Mouse (Mus musculus): Measurements from ENCODE around the gene Gins2.
A peak's percentile ranks its signal among the peaks of the same experiment; 100 is the strongest.

Gins2 gene

DNA sequence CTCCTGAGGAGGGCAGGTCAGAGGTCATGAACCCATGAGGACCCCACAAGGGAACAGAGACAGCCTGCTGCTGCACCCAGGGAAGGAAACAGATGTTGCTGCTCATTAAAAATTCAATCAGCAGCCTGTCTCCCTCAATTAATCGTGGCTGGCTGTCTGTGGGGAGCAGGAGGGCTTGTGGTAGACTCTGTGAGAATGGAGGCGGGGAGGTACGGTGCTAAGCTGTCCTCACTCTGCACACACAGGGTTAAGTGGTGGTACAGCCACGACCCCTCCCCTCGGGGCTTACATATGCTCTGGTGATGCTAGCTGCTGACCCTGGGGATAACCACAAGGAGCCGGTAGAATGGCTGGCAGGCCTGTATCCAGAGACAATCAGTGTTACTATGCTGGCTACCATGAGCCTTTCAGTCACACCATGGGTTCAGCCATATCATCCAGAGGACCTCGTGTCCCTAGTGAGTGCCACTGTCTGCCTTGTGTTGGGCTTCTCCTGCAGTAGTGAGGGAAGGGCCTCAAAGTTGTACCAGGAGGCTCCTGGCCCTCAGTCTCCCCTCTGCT lies 23.9 kb downstream of the Gins2 start:
- ATAC-seq (ENCODE audit: low TSS enrichment), result no peak

DNA sequence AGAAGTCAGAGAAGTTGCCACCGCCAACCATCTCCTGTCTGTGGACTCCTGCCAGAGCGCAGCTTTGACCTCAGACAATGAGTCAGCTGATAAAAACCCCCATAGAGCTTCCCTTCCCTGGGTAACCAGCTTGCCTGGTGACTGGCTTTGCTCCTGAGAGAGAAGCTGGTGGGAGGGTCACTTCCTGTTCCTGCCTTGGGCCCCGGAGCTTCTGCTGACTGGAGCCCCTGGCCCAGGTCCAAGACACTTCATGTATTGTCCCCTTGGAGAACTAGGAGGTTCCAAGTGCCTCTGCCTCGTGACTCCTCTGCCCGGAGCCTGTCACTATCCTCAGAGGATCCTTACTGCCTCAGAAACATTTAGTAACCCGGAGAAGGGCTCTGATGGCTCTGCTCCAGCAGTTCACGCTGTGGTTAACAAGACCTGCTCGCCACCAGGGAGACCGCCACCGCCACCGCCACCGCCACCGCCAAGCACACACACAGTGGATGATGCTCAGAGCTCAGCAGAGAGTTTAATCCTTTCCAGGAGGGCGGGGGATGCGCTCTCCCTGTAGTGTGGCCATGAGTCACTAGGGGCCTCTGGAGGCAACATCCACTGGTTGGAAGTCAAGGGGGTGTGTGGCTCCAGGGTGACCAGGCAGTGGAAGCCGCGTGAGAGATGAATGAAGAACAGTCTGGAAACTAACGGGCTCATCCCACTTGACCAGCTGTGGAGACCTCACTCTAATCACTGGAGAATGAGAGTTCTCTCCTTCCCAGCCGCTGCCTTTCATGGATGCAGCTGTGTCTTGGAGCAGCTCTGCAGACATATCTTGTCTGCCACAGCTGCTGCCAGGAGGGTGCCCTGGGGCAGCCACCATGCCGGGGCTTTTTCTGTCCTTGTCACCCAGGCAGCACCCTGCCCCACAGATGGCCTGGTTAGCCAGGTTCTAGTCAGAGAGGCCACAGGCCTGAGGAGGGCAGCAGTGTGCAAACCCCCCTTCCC lies 25.0 kb downstream of the Gins2 start:
- peak; percentile 69 for ATAC-seq (ENCODE audit: low TSS enrichment)

DNA sequence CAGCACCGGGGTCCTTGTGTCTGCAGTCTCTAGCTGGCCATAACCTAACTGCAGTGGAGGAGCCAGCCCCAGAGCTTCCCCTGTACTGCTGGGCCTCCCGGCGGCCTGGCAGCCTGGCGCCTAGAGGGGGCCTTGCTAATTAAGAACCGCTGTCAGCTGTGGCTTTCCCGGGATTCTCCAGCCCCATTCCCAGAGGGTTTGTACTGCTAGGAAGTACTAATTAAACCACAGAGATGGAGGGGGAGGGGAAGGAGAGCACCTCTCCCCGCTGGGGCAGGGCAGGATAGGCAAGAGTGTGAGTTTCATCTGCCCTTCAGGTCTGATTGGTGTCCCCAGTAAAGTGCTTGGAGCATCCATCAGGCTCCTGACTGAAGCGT lies 25.8 kb downstream of the Gins2 start:
- ATAC-seq (ENCODE audit: low TSS enrichment), result no peak

DNA sequence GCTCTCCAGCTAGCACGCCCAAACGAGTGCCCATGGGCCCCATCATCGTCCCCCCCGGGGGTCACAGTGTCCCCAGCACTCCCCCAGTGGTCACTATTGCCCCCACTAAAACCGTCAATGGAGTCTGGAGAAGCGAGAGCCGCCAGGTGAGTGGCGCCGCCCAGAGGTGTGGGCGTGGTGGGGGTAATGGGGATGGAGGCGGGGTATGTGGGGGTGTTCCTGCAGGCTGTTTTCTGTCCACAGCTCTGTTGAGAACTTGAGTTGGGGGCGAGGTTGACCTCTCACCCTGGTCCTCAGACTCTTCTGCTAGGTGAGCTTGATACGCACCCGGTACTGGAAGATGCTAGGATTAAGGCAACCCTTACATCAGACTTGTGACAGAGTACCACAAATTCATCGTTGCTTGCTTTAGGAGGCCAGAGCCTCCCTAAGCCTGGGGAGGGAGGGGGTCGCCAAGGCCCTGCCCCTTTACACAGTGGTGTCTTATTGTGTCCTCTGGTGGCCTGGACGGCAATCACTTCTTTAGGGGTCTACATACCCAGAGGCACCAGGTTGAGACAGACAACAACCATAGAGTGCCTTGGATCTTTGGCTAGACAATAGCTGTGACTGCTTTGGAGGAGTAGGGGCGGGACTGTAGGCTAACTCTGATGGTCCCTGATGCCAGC lies 26.3 kb downstream of the Gins2 start:
- ATAC-seq (ENCODE audit: low TSS enrichment), result no peak

DNA sequence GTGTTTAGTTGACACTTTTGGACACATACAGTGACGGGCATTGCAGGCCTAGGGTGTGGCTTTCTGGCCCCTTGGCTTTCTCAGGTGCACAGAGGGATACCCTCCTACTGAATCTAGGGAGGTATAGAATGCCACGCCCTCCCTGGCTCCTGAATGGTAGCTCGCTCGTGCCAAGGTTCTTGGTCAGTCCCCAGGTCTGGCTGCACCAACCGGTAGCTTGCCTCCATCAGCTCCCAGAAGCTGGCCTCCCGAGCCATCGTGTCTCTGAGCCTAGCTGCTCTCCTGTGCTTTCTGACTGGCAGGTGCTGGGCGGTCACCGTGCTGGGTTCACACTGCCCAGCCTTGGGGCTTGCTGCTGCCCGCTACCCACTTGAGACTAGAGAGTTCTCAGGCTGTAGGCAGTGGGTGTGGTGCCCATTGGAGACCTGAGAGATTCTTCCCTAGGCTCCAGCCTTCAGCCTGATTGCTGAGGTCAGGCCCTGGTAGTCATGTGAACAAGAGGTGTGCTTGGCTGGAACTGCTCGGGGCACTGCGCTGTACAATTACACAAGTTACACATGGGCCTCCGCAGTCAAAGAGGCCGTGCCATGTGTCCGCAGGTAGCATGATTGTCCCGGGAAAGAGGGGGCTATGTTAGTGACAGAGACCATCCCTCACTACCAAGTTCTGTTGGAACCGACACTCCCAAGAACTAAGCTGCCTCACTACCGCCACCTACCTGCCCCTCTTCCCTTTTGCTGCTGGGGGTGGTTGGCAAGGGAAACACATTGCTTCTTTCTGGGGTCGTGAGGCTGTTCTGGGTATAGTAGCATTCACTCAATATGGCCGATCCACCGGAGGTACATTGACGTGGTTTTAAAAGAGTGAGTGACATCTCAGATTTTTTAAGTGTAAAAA lies 27.3 kb downstream of the Gins2 start:
- no peak for ATAC-seq (ENCODE audit: low TSS enrichment)

DNA sequence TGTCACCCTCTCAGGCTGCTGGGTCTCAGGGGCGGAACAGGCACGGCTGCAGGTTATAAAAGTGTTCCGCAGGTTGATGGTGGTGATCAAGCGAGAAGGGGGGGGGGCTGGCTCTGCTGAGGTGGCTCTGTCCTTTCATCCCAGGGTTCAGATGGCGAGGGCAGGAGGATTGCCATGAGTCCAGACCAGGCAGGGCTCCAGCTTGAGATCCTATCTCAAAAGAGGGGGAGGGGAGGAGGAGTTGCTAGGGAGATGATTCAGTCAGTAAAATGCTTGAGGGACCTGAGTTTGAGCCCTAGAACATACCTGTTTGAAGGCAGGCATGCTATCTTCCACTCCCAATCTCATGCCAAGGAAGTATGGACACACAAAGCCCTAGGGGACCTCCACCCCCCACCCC lies 28.6 kb downstream of the Gins2 start:
- ATAC-seq (ENCODE audit: low TSS enrichment), result no peak

DNA sequence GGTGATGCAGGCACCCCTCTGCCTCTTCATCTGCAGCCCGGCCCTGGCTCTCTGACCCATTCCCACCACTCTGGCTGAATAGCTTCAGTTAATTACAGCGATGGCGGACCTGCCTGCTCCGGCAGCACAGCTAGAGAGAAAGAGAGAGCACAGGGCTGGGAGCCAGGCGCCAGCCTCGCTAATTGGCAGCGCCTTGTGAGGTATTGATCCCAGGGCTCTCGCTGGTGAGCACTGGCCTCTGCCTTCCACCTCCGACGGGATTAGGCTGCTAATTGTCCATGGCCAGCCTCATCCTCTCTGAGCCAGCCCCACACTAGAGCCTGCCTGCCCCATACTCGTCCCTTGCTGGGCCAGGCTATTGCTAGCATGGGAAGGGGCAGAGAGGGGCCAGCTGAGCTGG lies 29.4 kb downstream of the Gins2 start:
- no peak for ATAC-seq (ENCODE audit: low TSS enrichment)

DNA sequence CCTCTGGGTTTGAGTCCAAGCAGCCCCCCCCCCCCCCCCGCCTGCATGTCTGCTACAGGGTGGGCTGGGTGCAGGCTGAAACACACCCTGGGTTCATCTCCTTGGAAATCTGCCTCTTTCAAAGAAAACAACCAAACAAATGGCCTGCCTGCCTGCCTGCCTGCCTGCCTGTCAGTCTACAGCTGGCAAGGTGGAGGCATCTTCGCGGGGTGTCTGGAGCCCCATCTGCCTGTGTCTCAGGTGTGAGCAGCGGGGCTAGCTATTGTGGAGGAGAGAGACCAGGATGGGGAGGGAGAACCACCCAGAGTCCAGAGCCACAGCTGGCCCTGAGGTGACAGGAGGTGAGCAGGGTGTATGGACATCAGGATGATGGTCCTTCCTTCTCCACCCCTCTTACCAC lies 30.9 kb downstream of the Gins2 start:
- no peak for ATAC-seq (ENCODE audit: low TSS enrichment)

DNA sequence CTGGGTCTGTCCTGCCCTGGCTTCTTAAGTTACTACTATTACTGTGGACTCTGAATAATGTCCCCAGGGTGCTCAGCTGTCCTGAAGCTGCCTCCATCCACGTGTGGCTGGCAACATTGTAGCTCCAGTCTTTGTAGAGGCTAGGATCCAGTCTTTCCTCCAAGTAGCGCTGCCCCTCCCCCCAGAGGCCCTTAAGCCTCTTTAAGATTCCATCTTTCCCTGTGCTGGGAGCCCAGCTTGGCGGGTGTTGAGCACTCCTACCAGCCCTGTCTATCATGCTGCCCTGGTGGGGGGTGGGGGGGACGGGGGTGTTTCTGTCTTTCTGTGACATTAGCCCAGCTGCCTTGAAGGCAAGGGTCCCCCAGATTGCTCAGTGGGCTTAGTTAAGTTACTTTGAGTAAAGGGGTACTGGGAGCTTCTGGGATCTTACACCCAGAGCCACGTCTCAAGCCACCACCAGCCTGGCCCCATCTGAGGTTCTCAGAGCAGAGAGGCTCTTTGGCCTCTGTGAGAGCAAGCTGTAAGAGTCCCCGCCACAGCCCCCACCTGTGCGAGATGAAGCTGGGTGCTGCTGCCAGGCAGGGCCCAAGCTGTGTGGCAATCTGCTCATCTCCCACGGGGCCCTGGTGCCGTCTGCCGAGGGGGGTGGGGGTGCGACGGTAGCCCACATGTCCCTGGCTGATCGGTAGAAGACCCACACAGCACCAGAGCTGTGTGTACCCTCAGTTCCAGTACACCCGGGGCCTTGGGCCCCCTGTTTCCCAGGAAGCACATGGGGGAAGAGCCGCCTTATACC lies 31.7 kb downstream of the Gins2 start:
- ATAC-seq (ENCODE audit: low TSS enrichment), result peak; percentile 42

DNA sequence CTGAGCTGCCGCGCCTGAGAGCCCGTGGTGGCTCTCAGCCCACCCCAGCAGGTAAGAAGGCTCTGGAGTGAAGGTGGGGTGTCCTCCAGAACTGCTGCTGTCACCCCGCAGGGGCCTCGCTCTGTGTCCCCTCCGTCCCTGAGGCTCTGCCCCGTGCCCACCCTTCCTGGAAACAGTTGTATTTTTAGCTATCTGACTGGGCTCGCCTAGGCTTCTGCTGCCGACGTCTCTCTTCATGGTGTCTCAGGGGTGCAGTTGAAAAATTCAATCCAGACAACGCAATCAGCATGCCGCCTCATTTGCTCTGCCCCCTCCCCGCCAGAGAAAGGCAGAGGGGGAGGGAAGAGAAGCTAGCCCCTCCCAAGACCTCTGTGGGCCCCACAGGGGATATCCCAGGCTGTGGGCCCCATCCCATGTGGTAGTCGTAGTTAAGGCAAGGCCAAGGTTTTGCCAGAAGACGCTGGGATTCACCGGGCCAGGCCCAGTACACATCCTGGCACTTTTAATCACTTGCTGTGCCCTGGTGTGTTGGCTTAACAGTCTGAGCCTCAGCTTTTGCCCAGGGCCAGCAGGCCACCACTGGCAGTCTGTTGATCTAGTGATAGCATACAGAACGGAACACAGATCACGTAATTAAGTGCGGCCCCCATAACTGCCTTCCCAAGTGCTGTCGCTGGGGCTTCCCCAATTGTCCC lies 32.8 kb downstream of the Gins2 start:
- ATAC-seq (ENCODE audit: low TSS enrichment), result no peak

DNA sequence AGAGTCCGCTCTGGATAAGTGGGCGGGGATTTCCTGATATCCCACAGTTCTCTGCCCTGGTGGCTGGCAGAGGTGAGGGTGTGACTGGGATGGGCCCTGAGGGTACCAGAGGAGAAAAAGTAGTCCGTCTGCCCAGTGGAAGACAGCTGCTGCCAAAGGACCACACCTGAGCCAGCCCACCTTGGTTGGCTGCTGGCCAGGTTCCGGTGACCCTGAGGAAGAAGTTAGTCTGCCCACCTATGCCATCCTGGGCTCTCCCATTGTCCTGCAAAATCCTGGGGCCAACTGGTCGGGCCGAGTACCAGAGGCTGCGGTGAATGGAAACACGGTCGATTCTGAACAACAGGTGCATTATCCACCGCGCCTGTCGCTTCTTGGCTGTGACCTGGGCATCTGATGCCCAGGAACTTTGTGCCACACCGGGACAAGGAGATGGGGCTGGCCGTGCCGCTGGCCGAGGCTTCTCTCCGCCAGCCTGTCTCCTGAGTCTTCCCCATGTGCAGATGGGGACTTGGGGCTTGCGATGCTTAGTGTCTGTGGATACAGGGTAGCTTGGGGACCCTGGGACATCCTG lies 34.6 kb downstream of the Gins2 start:
- no peak for ATAC-seq (ENCODE audit: low TSS enrichment)

DNA sequence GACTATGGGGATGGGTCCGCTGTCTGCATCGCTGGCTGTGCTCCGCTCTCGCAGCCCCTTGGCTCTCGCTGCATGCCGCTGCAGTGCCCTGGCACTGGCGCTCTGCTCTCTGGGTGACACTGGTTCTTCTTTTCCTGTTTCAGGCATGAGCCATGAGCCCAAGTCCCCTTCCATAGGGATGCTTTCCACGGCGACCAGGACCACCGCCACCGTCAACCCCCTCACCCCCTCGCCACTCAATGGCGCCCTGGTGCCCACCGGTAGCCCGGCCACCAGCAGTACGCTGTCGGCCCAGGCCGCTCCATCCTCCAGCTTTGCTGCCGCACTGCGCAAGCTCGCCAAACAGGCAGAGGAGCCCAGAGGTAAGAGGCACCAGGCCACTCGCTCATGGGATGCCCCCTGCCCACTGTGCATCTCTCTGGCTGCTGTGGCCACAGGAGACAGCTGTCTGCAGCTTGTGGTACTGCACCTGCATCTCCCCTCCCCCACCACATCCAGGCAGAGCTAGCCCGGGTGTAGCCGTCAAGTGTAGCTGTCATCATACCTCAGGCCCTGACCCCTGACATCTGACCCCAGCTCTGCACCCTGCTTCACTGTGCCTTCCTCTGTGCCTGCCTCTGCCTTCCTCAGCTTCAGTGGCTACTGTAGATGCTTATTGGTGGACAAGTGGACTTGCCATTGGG lies 35.5 kb downstream of the Gins2 start:
- ATAC-seq (ENCODE audit: low TSS enrichment), result no peak

DNA sequence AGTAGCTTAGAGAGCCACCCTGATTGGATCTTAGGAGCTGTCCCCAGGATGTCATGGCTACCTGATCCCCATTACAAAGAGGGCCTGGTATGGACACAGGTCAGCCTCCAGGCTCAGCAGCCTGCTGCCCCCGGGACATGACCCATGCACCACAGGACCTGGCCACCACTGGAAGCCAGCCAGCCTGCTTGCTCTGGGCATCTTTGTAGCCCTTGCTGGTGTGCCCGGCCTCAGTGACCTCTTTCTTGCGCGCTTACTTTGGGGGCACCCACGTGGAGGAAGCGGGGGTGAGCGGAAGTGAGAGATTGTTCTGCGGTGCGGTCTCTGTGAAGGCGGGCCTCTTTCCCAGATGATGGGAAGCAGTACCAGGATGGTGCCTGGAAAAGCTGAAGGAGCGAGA lies 36.6 kb downstream of the Gins2 start:
- ATAC-seq (ENCODE audit: low TSS enrichment), result peak; percentile 16; the same call in 1 of the 2 replicates

DNA sequence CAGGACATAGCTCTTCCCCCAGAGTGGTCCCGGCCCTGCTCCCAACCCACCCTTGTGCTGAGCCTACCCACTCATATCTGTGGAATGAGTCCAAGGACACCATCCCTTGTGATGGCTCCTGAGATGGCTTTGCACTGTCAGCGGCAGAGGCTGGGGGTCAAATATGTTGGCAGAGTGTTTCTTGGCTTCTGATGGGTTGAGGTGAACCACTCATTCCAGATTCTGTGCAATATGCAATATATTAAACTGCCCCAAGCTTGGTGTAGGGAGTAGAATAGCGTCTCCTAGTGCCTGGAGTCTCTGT lies 37.5 kb downstream of the Gins2 start:
- no peak for ATAC-seq (ENCODE audit: low TSS enrichment)

DNA sequence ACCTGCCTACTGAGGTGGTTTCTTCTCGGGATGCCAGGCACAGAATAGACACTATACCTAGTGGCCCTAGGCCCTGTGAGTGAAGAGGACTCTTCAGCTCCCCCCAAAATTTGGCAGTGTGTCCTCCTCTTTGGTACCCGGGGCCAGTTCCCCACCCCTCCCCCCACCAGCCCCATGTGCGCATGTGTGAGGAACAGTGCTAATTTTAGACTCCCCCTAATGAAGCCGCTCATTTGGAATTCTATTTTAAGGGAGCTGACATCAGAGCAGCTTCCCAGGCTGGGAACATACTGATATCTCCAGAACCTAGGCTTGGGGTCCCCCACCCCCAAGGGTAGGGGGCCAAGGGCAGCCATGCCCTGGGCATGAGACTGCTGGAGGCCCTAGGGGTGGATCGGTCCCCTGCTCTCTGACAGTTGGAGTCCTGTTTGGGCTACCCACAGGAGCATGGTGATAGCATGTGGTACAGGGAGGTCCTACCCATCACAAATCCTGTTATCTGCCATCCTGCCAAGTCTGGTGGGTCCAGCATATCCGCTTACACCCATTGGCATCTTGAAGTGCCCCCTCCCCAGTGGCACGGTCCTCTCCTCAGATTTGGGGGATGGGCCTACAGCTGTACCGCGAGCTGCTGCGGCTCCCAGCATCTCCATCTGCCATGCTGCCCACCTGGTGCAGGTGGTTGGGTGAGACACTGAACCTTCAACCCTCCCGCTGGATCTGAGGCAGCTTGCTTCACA lies 38.0 kb downstream of the Gins2 start:
- ATAC-seq (ENCODE audit: low TSS enrichment), result peak; percentile 41

DNA sequence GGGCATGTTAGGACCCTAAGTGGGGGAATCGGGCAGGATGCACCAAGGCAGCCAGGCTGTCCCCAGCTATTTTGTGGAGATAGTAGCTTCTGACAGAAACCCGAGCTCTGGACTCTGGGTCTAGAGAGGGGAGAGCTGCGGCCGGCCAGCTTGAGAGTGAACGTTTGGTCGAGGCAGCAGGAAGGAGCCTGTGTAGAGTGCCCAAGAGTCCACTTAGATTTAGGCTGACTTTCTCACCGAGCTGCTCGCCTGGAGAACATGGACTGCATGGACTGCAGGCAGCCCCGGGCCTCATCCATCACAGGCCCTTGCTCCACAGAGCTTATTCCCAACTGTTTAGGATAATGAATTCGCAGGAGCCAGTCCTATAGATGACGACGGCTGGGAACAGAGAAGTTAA lies 38.7 kb downstream of the Gins2 start:
- no peak for ATAC-seq (ENCODE audit: low TSS enrichment)

DNA sequence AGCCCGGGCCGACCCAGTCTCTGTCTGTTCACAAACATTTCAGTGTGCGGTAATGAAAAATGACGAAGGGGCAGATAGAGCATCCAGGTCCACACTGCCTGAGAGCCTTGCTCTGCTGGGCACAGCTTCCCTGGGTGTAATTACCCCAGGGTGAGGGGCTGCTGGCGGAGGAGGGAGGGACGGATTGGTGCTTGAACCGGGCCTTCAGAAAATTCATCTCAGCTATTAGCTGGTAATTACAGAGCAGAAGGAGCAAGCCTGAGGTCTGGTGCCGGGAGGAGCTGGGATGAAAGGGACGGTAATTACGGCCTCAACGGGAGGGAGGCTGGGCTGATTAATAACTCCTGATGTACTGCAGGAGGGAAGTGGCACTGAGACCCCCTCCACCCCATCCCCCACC lies 39.2 kb downstream of the Gins2 start:
- no peak for ATAC-seq (ENCODE audit: low TSS enrichment)

DNA sequence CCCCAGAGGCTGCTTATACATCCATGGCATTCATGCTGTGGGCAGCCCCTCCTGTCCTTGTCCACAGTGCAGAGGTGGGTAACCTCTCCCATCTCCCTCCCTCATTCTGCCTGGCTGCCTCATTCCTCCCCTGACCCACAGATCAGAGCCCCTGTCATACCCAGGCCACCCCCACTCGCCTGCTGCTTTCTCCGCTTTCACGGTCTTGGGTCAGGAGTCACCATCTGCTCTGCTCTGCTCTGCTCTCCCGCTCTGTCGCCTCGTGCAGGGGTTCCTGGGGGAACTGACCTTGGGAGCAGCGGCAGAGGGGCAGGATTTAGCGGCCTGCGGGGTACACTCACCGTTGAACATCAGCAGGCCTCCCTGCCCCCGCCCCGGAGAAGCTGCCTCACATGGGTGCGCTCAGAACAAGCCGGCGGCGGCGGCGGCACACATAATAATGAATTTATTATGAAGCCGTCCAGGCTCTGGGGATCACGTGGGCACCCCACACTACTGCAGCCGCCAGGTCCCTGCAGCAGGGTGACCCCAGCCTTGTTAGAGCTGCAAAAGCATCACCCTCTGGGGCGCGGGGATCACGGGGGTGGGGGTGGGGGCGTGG lies 39.7 kb downstream of the Gins2 start:
- ATAC-seq (ENCODE audit: low TSS enrichment), result no peak
